In the genomic region with DNA sequence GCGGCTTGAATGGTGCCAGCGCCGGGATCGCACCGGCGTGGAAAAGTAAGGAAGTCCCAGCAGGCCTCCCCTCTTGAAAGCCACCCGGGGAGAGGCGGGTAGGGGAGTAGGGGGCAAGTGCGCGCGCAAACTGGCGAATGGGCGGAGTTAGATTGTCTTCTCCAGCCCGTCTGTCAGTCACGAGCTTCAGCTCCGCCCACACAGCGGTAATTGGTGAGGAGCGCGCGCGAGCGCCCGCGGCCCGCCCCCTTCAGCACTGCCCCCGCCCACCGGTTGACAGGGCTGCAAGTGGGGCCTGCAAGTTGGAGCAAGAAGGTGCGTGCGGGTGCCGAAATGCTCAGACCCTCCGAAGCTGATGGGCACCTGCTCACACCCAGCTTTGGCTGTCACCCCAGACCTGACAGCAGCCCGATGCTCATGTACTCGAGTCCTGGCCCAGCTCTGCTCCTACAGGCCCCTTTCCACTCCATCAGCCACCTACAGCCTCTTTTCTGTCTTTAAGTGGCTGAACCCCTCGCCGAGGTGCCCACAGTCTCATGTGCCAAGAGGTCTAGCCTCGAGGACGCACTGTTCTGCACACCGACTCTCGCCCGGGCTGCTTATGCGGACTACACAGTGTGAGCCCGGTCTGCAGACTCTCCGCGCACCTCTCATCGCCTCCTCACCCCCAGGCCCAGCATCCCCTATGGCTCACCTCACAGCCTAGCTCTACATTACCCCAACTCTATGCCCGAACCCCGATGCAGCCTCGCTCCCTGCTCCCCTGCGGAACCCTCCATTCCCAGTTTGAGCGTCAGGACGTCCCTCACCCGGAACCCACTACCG, we compare ENCODE assay signal across 8 mouse cellular contexts. TPM values are rescaled to one million over a fixed set of nuclear protein-coding genes. Genes with fewer than 3 reads are reported as not detected.
DNase-seq lines count a peak whose midpoint lies in the region; ATAC-seq lines count a peak whose summit lies in the region.

No protein-coding gene starts in this region.

- H3K36me3 ChIP-seq in hindbrain, embryonic 14.5 days (replicated peaks; ENCODE audit: control insufficient read depth, insufficient read depth) = no peaks in the 10 kb centered on the region

- peak overlapping the region; percentile 82 for H3K4me3 ChIP-seq in hindbrain, embryonic 14.5 days (replicated peaks; ENCODE audit: low read length)

- peak; percentile 89 for ATAC-seq in hindbrain, embryonic 14.5 days (ENCODE audit: low FRiP score)

- H3K9me3 ChIP-seq in hindbrain, embryonic 14.5 days (ENCODE audit: control insufficient read depth, low read length) = no peaks in the 10 kb centered on the region

- peak overlapping the region; percentile 93 for H3K4me2 ChIP-seq in hindbrain, embryonic 14.5 days (replicated peaks)

- H3K9ac ChIP-seq in hindbrain, embryonic 14.5 days = peak overlapping the region; percentile 90

- under 1% methylated on average over 52 of the region's 53 CpGs for WGBS in hindbrain, embryonic 14.5 days

- peak overlapping the region; percentile 83 for H3K27ac ChIP-seq in hindbrain, embryonic 14.5 days

- peaks cover 22% of the 10 kb centered on the region for H3K4me1 ChIP-seq in hindbrain, embryonic 14.5 days (replicated peaks; ENCODE audit: control insufficient read depth, insufficient read depth, low read length)

- peak; percentile 93 for DNase-seq in T-cell, adult 2 months (ENCODE audit: low spot score)
- DNase-seq in cerebellum, postnatal 25 days = peak; percentile 89 to 94
- DNase-seq in frontal cortex, postnatal 25 days (ENCODE audit: low spot score in 2 of 2) = peak; percentile 84 to 88
- DNase-seq in hindbrain, embryonic 14.5 days (ENCODE audit: low spot score) = peak; percentile 88
- peak; percentile 92 to 94 for DNase-seq in layer of hippocampus, postnatal 36 days
- peak; percentile 96 for DNase-seq in lung, postnatal 25 days (ENCODE audit: low spot score)
- peak; percentile 50 for DNase-seq in retina, adult 2 months (ENCODE audit: low read depth, low spot score)
- peak; percentile 98 for DNase-seq in thymus, postnatal 25 days

- H3K27me3 ChIP-seq in hindbrain, embryonic 14.5 days (ENCODE audit: control insufficient read depth, insufficient read depth, low read length) = no peaks in the 10 kb centered on the region

RNA-seq across cellular contexts. Expression of a gene that starts 0.8 kb away (rescaled TPM):
- polyA plus RNA-seq in hindbrain, embryonic 14.5 days (2014; fragmentation: Nextera tagmentation; extraction: Ambion mirVana) = 7.5 and 7.7 TPM in 2 replicates
- 10 to 100 TPM; 24.1 to 28.5 TPM for total RNA-seq in layer of hippocampus, postnatal 36 days (2021)

Comparison
In these comparisons a context has a peak if more than half of its experiments do, and no peak if none do; other contexts are left out.
1. Peak in every context shown above with its lines: DNase-seq, ATAC-seq, H3K4me3 ChIP-seq and H3K27ac ChIP-seq.